Comparison of ENCODE assay signal across 8 mouse cellular contexts in the genomic region with DNA sequence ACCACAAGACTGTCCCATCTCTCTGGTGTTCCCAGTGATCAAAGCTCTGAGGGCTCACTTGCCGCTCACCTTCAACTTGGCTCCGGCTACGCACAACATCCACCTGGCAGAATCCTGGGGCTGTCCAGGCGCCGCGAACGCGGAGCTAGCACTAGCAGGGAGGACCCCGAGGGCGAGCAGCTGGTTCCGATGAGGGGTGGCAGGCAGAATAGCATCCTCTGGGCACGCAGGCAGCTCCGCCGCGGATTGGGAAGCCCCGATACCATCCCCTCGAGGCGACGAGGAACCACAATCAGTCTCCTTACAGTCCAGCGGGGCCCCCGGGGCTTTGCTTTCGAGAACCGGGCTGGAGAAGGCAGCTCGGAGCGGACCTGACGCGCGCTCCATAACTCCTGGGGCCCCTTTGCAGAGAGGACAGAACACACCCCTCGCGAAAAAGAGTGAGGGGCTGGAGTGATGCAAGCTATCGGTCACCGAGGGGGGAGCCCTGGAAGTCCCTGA. TPM values are rescaled to one million over a fixed set of nuclear protein-coding genes. Genes with fewer than 3 reads are reported as not detected.
DNase-seq lines count a peak whose midpoint lies in the region; ATAC-seq and TF ChIP-seq lines count a peak whose summit lies in the region.

No protein-coding gene starts in this region.

- peak; percentile 43 for DNase-seq in forebrain, embryonic 10.5 days (ENCODE audit: extremely low spot score, low spot score)
- DNase-seq in heart, postnatal 0 days (ENCODE audit: low spot score), result peak; percentile 39
- peak; percentile 11 to 13 for DNase-seq in layer of hippocampus, postnatal 25 days (ENCODE audit: extremely low spot score in 1 of 2, low spot score in 1 of 2)
- peak; percentile 24 for DNase-seq in right cerebral cortex, postnatal 14 days
- peak; percentile 32 for DNase-seq in yolk sac, embryonic 10.5 days (ENCODE audit: low spot score)

- ATAC-seq in heart, postnatal 0 days (ENCODE audit: insufficient read depth, low read depth), result no peak
- ATAC-seq in megakaryocyte, adult 5-6 weeks (ENCODE audit: poor library complexity, severe bottlenecking), result peak; percentile 14; the same call in 1 of the 2 replicates

- H3K27ac ChIP-seq in ES-Bruce4 (ENCODE audit: insufficient read depth, low read length), result no peak overlapping the region
- peak overlapping the region; percentile 70; the same call in 1 of the 2 replicates for H3K27ac ChIP-seq in bone marrow macrophage, adult 2 months (ENCODE audit: insufficient read depth, low read depth, low read length)
- peak overlapping the region; percentile 100 for H3K27ac ChIP-seq in forebrain, embryonic 10.5 days
- H3K27ac ChIP-seq in heart, postnatal 0 days (ENCODE audit: low read depth), result peak overlapping the region; percentile 90

- no peaks in the 10 kb centered on the region for H3K9me3 ChIP-seq in ES-Bruce4 (replicated peaks; ENCODE audit: control insufficient read depth, insufficient read depth, low read length, poor library complexity, severe bottlenecking)
- H3K9me3 ChIP-seq in forebrain, embryonic 10.5 days, result no peaks in the 10 kb centered on the region
- no peaks in the 10 kb centered on the region for H3K9me3 ChIP-seq in heart, postnatal 0 days (replicated peaks; ENCODE audit: control insufficient read depth, low read length)

- H3K27me3 ChIP-seq in ES-Bruce4 (ENCODE audit: control insufficient read depth, insufficient read depth, low read length, poor library complexity, severe bottlenecking), result peaks cover 4% of the 10 kb centered on the region
- H3K27me3 ChIP-seq in forebrain, embryonic 10.5 days (ENCODE audit: poor library complexity, severe bottlenecking), result peaks cover 20% of the 10 kb centered on the region
- peaks cover 2% of the 10 kb centered on the region; the same call in 1 of the 2 replicates for H3K27me3 ChIP-seq in heart, postnatal 0 days (ENCODE audit: control insufficient read depth, insufficient read depth, low read length)

- H3K4me2 ChIP-seq in heart, postnatal 0 days (ENCODE audit: low read depth, low read length), result peak overlapping the region; percentile 83

- TF ChIP-seq POLR2A in ES-Bruce4 (IDR thresholded peaks at IDR 0.05; ENCODE audit: insufficient read depth, low read length), result no peak
- TF ChIP-seq POLR2A in bone marrow macrophage, adult 2 months (IDR thresholded peaks at IDR 0.05; ENCODE audit: borderline replicate concordance, low read depth, low read length), result no peak

- H3K4me1 ChIP-seq in ES-Bruce4 (ENCODE audit: control insufficient read depth, insufficient read depth, low read length), result peaks cover 3% of the 10 kb centered on the region
- peaks cover 21% of the 10 kb centered on the region for H3K4me1 ChIP-seq in bone marrow macrophage, adult 2 months (ENCODE audit: control insufficient read depth, insufficient read depth, low read length)
- peaks cover 58% of the 10 kb centered on the region for H3K4me1 ChIP-seq in forebrain, embryonic 10.5 days
- H3K4me1 ChIP-seq in heart, postnatal 0 days (ENCODE audit: control insufficient read depth, insufficient read depth), result peaks cover 21% of the 10 kb centered on the region

- no peaks in the 10 kb centered on the region for H3K36me3 ChIP-seq in ES-Bruce4 (ENCODE audit: control insufficient read depth, insufficient read depth, low read length, poor library complexity, severe bottlenecking)
- H3K36me3 ChIP-seq in forebrain, embryonic 10.5 days (replicated peaks), result 0 out of 2 replicates have a peak, but pooled peaks cover 3% of the 10 kb centered on the region
- H3K36me3 ChIP-seq in heart, postnatal 0 days (replicated peaks; ENCODE audit: control insufficient read depth, insufficient read depth, low read length), result no peaks in the 10 kb centered on the region

- H3K9ac ChIP-seq in ES-Bruce4 (ENCODE audit: low read depth, poor library complexity, severe bottlenecking), result peak overlapping the region; percentile 98
- peak overlapping the region; percentile 79 for H3K9ac ChIP-seq in heart, postnatal 0 days (replicated peaks; ENCODE audit: low read depth, low read length)

- H3K4me3 ChIP-seq in ES-Bruce4 (ENCODE audit: low read depth, low read length), result peak overlapping the region; percentile 78
- peak overlapping the region; percentile 82 for H3K4me3 ChIP-seq in bone marrow macrophage, adult 2 months (ENCODE audit: insufficient read depth, low read length)
- H3K4me3 ChIP-seq in forebrain, embryonic 10.5 days, result peak overlapping the region; percentile 98
- peak overlapping the region; percentile 89 for H3K4me3 ChIP-seq in heart, postnatal 0 days (ENCODE audit: low read depth, low read length)

- no peak for TF ChIP-seq CTCF in ES-Bruce4 (IDR thresholded peaks at IDR 0.05; ENCODE audit: low read depth, low read length)
- TF ChIP-seq CTCF in bone marrow macrophage, adult 2 months (IDR thresholded peaks at IDR 0.05; ENCODE audit: low read depth, low read length), result no peak
- TF ChIP-seq CTCF in heart, postnatal 0 days (IDR thresholded peaks at IDR 0.05; ENCODE audit: low read depth), result no peak

- no peak for TF ChIP-seq EP300 in ES-Bruce4 (IDR thresholded peaks at IDR 0.05; ENCODE audit: insufficient read depth, low read depth, low read length)
- TF ChIP-seq EP300 in heart, postnatal 0 days (IDR thresholded peaks at IDR 0.05; ENCODE audit: low read depth), result no peak

- under 1% methylated on average over 32 of the region's 32 CpGs for WGBS in forebrain, embryonic 10.5 days
- whole genome bisulfite sequencing in heart, postnatal 0 days, result under 1% methylated on average over 32 of the region's 32 CpGs

RNA-seq across cellular contexts. Expression of a gene that starts 1.9 kb away (rescaled TPM):
- polyA plus RNA-seq in ES-Bruce4 (2011; ENCODE audit: insufficient read depth, insufficient read length, low read depth, missing spikeins), result 37.0 and 38.0 TPM in 2 replicates
- polyA plus RNA-seq in bone marrow macrophage, adult 2 months (2012; ENCODE audit: insufficient read depth, insufficient read length, missing spikeins), result 130 and 149 TPM in 2 replicates
- 106 and 107 TPM in 2 replicates for polyA plus RNA-seq in forebrain, embryonic 10.5 days (2016; fragmentation: Nextera tagmentation; extraction: Ambion mirVana)
- total RNA-seq in heart, postnatal 0 days (2014; rRNA removed; ENCODE audit: low replicate concordance), result 89.5 and 118 TPM in 2 replicates
- 48.0 and 50.7 TPM in 2 replicates for polyA plus RNA-seq in heart, postnatal 0 days (2015; fragmentation: Nextera tagmentation; extraction: Ambion mirVana)
- total RNA-seq in layer of hippocampus, postnatal 25 days (2021), result 10 to 100 TPM; 36.6 to 37.1 TPM
- total RNA-seq in megakaryocyte, adult 5-6 weeks (2015), result 74.0 and 88.0 TPM in 2 replicates
- total RNA-seq in megakaryocyte, adult 5-6 weeks (2017), result 77.4 and 95.4 TPM in 2 replicates
